Mouse (Mus musculus): ENCODE data around the gene Pcnx4. TPM values are rescaled to one million over a fixed set of nuclear protein-coding genes. Genes with fewer than 3 reads are reported as not detected.
A peak's percentile ranks its signal among the peaks of the same experiment; 100 is the strongest.
"Not testable (repeated sequence)": the region's sequence is repeated elsewhere in the genome, so short reads cannot be mapped to it uniquely, and the experiment has no call there.

Pcnx4 gene
- polyA plus RNA-seq, 1 experiment from 2014 or later: 9.4 TPM

- H3K4me1 ChIP-seq: peaks cover 6% of the 10 kb centered on the region; the same call in 1 of the 2 replicates
- ATAC-seq (replicated peaks; ENCODE audit: low FRiP score): no peak
- WGBS: 81% methylated on average over 7 of the region's 7 CpGs
These were observed 3.9 kb upstream of the Pcnx4 start for GRCm38 (mm10) chr12:72532303-72532702.

DNA sequence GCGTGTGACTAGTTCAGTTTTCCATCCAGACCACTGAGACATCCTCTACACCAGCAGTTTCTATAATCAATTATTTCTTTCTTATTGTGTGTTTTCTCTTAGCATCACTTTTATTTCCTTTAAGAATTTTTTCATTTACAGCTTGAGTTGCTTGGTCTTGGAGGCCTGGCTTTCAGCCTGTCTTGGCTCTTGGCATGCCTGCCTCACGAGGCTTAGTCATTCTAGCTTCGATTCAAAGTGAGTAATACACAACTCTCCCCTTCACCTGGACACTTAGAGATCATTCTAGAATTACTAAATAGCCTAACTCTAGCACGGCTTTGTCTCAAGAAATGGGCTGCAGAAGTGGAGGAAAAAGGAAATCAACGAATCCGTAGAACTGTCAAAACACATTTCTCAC is 2.2 kb upstream of the Pcnx4 start:
- Histone ChIP-seq H3K9me3 (replicated peaks) (no peaks in the 10 kb centered on the region), H3K27ac (no peak overlapping the region), H3K4me1 (peaks cover 6% of the 10 kb centered on the region; the same call in 1 of the 2 replicates), H3K4me3 (replicated peaks) (no peak overlapping the region), H3K27me3 (no peaks in the 10 kb centered on the region), H3K4me2 (no peak overlapping the region), H3K9ac (no peak overlapping the region), H3K36me3 (no peaks in the 10 kb centered on the region)
- 89% methylated on average over 6 of the region's 6 CpGs for WGBS
- ATAC-seq (replicated peaks; ENCODE audit: low FRiP score): no peak

More at GRCm38 (mm10) chr12:72532303-72532702, 3.9 kb upstream of the Pcnx4 start:
- Histone ChIP-seq H3K27me3 (no peaks in the 10 kb centered on the region), H3K4me3 (replicated peaks) (no peak overlapping the region), H3K4me2 (no peak overlapping the region), H3K9me3 (replicated peaks) (no peaks in the 10 kb centered on the region), H3K9ac (no peak overlapping the region), H3K27ac (no peak overlapping the region), H3K36me3 (no peaks in the 10 kb centered on the region)

- H3K9ac ChIP-seq: no peak overlapping the region
- 0 out of 2 replicates have a peak overlapping the region, but pooled peaks have one; percentile 41 for H3K27ac ChIP-seq
- 47% methylated on average over 3 of the region's 3 CpGs for WGBS
These were observed 584 bp upstream of the Pcnx4 start for GRCm38 (mm10) chr12:72535599-72535998.

DNA sequence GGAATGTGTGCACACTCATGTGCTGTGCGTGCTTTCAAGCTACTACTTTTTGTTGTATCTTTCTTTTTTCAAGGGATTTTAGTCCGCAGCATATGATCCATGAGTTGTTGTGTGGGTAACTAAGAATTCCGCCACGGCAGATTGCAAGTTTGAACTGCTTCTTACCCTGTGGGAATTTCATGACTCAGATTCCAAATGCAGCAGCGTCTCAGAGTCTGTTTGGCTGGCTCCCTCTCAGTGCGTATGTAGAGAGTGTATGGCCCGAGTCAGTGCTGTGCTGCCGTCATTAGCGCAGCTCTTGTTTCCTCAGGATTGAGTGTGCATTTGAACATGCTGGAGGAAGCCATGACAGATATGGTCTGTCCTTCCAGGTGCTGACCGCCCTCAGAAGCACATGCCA is 2.4 kb downstream of the Pcnx4 start:
- Histone ChIP-seq H3K9me3 (replicated peaks) (no peaks in the 10 kb centered on the region), H3K4me1 (peaks cover 6% of the 10 kb centered on the region; the same call in 1 of the 2 replicates), H3K4me3 (replicated peaks) (no peak overlapping the region), H3K9ac (no peak overlapping the region), H3K27me3 (no peaks in the 10 kb centered on the region), H3K4me2 (no peak overlapping the region), H3K27ac (no peak overlapping the region), H3K36me3 (peaks cover 19% of the 10 kb centered on the region; the same call in 1 of the 2 replicates)
- 91% methylated on average over 10 of the region's 10 CpGs for WGBS
- ATAC-seq (replicated peaks; ENCODE audit: low FRiP score): no peak

More at GRCm38 (mm10) chr12:72535599-72535998, 584 bp upstream of the Pcnx4 start:
- peaks cover 6% of the 10 kb centered on the region; the same call in 1 of the 2 replicates for H3K4me1 ChIP-seq
- peak overlapping the region; percentile 75 for H3K4me2 ChIP-seq
- no peaks in the 10 kb centered on the region for H3K9me3 ChIP-seq (replicated peaks)
- no peak for ATAC-seq (replicated peaks; ENCODE audit: low FRiP score)
- H3K4me3 ChIP-seq (replicated peaks): peak overlapping the region; percentile 70
- H3K27me3 ChIP-seq: no peaks in the 10 kb centered on the region
- 0 out of 2 replicates have a peak, but pooled peaks cover 4% of the 10 kb centered on the region for H3K36me3 ChIP-seq

DNA sequence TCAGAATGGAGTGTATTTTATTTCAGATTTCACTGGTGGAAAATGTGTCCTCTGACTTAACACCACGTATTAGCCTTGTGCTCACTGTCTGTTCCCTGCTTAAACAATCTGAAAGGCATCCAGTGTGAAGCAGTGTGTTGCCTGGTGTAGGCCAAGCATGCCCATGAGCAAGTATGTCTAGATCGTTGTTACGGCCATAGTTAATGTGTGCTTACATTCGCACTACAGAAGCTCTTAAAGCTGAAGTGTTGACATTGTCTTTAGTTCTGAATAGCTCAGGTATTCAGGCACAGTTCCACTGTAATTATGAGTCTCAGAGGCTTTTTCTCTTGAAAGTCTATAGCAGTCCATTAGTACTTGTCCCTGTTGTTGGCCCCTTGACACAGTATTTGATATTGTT is 18.2 kb downstream of the Pcnx4 start:
- WGBS: 83% methylated on average over 4 of the region's 4 CpGs
- ATAC-seq (replicated peaks; ENCODE audit: low FRiP score): no peak

DNA sequence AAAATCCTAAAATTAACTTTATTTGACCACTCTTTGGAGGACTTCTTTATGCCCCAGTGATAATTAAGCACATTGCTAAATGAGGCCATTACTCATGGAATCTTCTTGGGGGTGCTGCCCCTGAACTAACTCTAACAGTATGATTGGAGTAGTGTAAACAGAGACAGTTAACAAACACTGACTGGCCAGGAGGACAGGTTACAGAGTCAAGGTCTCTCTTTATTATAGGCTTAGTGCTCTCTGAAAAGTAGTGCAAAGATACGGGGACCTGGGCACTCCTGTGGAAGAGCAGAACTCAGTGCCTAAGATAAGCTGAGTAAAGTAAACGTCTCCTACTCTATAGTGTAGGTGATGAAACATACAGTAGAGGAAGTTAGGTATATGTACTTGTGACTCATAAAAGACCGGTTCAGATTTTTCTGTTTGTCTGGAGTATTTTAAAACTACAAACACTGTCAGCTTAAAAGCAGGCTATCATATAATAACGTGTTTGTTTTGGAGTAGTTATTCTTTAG is 28.2 kb downstream of the Pcnx4 start:
- H3K4me1 ChIP-seq: no peaks in the 10 kb centered on the region
- no peak overlapping the region for H3K4me2 ChIP-seq
- H3K27me3 ChIP-seq: no peaks in the 10 kb centered on the region
- H3K36me3 ChIP-seq: no peaks in the 10 kb centered on the region
- no peak for ATAC-seq (replicated peaks; ENCODE audit: low FRiP score)
- WGBS: 86% methylated on average over 4 of the region's 4 CpGs
- H3K27ac ChIP-seq: no peak overlapping the region
- no peak overlapping the region for H3K4me3 ChIP-seq (replicated peaks)
- no peak overlapping the region for H3K9ac ChIP-seq
- H3K9me3 ChIP-seq (replicated peaks): no peaks in the 10 kb centered on the region

More for the DNA sequence above, 18.2 kb downstream of the Pcnx4 start:
- Histone ChIP-seq H3K4me3 (replicated peaks) (no peak overlapping the region), H3K36me3 (no peaks in the 10 kb centered on the region; the same call in 1 of the 2 replicates), H3K9me3 (replicated peaks) (no peaks in the 10 kb centered on the region), H3K4me1 (no peaks in the 10 kb centered on the region), H3K4me2 (no peak overlapping the region), H3K27me3 (no peaks in the 10 kb centered on the region), H3K9ac (no peak overlapping the region), H3K27ac (no peak overlapping the region)

DNA sequence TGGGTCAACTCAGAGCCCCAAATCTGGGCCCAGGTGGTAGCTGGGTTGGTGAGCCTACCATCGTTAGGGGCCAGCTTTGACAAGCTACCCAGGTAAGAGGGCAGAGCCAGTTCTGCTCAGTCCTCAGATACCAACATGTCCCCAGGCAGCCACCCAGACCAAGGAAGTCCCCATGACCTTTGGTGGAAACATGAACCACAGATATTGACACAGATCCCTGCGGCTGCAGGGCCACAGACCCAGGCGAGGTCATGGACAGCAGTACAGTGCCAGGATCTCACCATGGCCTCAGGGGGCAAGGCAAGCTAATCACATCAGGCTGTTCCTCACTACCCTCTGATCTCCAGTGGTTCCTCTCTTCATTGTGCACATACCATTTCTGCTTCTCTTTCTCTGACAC is 45.8 kb downstream of the Pcnx4 start:
- WGBS: 91% methylated on average over 3 of the region's 3 CpGs
- Histone ChIP-seq H3K27ac (no peak overlapping the region), H3K9me3 (replicated peaks) (no peaks in the 10 kb centered on the region), H3K9ac (no peak overlapping the region), H3K27me3 (no peaks in the 10 kb centered on the region), H3K4me3 (replicated peaks) (no peak overlapping the region), H3K36me3 (no peaks in the 10 kb centered on the region), H3K4me1 (no peaks in the 10 kb centered on the region), H3K4me2 (no peak overlapping the region)
- no peak for ATAC-seq (replicated peaks; ENCODE audit: low FRiP score)

DNA sequence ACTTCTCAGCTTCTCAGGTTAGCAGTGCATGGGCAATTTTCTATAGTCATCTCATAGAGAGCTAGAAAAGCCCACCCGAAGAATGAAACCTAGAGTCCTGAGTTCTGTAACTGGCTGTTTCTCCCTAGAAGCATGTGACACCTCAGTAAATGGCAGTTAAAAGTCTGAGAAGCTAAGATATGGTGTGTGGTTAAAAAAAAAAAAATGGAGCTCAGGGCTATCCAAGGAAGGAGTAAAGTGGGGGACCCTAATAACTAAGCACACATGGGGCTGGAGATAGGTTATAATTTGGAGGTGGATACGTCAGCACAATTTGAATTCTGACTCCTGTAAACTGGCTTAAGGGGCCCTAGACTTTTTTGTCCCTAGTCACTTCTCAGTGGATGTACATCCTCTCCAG is 46.9 kb downstream of the Pcnx4 start:
- Histone ChIP-seq H3K4me1 (no peaks in the 10 kb centered on the region), H3K27me3 (no peaks in the 10 kb centered on the region), H3K9me3 (replicated peaks) (no peaks in the 10 kb centered on the region), H3K4me3 (replicated peaks) (no peak overlapping the region), H3K9ac (no peak overlapping the region), H3K4me2 (no peak overlapping the region), H3K27ac (no peak overlapping the region), H3K36me3 (no peaks in the 10 kb centered on the region)
- WGBS: 92% methylated on average over 2 of the region's 2 CpGs
- ATAC-seq (replicated peaks; ENCODE audit: low FRiP score): no peak

GRCm38 (mm10) chr12:72585339-72585738 is 49.2 kb downstream of the Pcnx4 start:
- Histone ChIP-seq H3K27me3 (no peaks in the 10 kb centered on the region), H3K4me3 (replicated peaks) (no peak overlapping the region), H3K4me2 (no peak overlapping the region), H3K36me3 (no peaks in the 10 kb centered on the region), H3K9ac (no peak overlapping the region), H3K27ac (no peak overlapping the region), H3K4me1 (no peaks in the 10 kb centered on the region), H3K9me3 (replicated peaks) (no peaks in the 10 kb centered on the region)
- ATAC-seq (replicated peaks; ENCODE audit: low FRiP score): no peak
- 85% methylated on average over 1 of the region's 1 CpGs for WGBS

DNA sequence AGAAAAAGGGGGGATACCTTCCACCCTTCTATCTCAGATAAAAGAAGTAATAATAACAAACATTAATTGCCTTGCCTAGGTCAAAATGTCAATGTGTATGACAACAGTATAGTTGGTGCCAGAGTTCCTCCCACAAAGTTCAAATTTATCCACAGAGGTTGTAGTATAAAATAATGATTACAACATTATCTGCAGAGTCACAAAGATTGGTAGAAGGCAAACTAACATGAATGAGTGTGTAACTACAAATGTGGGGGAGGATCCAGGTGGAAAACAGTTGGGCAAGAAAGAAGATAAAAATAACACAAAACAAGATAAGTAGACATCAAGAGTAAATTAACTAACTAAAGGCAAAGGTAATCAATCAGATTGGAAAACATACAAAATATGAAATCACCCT is 56.8 kb downstream of the Pcnx4 start:
- Histone ChIP-seq H3K27ac (no peak overlapping the region), H3K27me3 (no peaks in the 10 kb centered on the region), H3K4me2 (no peak overlapping the region), H3K4me1 (no peaks in the 10 kb centered on the region), H3K4me3 (replicated peaks) (no peak overlapping the region), H3K36me3 (no peaks in the 10 kb centered on the region), H3K9me3 (replicated peaks) (no peaks in the 10 kb centered on the region), H3K9ac (no peak overlapping the region)
- ATAC-seq (replicated peaks; ENCODE audit: low FRiP score): no peak

- Histone ChIP-seq H3K4me2 (no peak overlapping the region), H3K36me3 (no peaks in the 10 kb centered on the region), H3K9ac (no peak overlapping the region), H3K27ac (no peak overlapping the region), H3K27me3 (no peaks in the 10 kb centered on the region), H3K9me3 (replicated peaks) (no peaks in the 10 kb centered on the region), H3K4me1 (no peaks in the 10 kb centered on the region), H3K4me3 (replicated peaks) (no peak overlapping the region)
- 72% methylated on average over 2 of the region's 2 CpGs for WGBS
- ATAC-seq (replicated peaks; ENCODE audit: low FRiP score): no peak
These were observed 57.8 kb downstream of the Pcnx4 start for GRCm38 (mm10) chr12:72594001-72594400.

DNA sequence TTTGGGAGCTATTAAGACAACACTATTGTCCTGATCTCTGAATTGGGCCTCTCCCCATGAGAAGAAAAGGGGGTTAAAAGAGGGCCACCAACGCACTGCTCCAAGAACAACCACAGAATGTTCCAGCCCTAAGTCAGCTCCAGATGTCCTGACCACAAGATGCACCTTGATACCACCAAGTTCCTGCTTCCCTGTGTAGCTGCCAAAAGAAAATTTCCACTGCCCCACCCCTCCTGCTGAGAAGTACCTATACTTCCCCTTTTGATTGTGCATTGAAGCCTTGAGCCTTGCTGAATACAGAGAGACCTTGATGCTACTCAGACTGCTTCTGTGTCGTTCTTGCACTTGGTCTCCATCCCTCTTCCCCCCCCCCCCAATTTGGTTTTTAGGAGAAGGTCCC is 62.5 kb downstream of the Pcnx4 start:
- H3K27me3 ChIP-seq; H3K27ac ChIP-seq; H3K9me3 ChIP-seq (replicated peaks); ATAC-seq (replicated peaks; ENCODE audit: low FRiP score); H3K4me1 ChIP-seq; H3K4me2 ChIP-seq; H3K36me3 ChIP-seq; H3K9ac ChIP-seq; H3K4me3 ChIP-seq (replicated peaks): not testable (repeated sequence)
- WGBS: 92% methylated on average over 2 of the region's 2 CpGs

- WGBS: 89% methylated on average over 3 of the region's 3 CpGs
- Histone ChIP-seq H3K36me3 (no peaks in the 10 kb centered on the region), H3K4me3 (replicated peaks) (no peak overlapping the region), H3K9me3 (replicated peaks) (no peaks in the 10 kb centered on the region), H3K27me3 (no peaks in the 10 kb centered on the region), H3K4me1 (no peaks in the 10 kb centered on the region), H3K27ac (no peak overlapping the region), H3K9ac (no peak overlapping the region), H3K4me2 (no peak overlapping the region)
- no peak for ATAC-seq (replicated peaks; ENCODE audit: low FRiP score)
These were observed 75.9 kb downstream of the Pcnx4 start for GRCm38 (mm10) chr12:72612053-72612452.

Data from kidney, embryonic 15.5 days (tissue).